Mouse (Mus musculus) hindlimb bud, embryonic 11.5 days (tissue): ENCODE results near the gene Stk40.

Experiments
- DNase-seq: peaks from one replicate; pipeline ENCODE4 v3.0.0-alpha.2; 2012; ENCODE audit warnings: low read depth, low spot score; ENCODE audit errors: extremely low spot score

Gene Stk40

DNA sequence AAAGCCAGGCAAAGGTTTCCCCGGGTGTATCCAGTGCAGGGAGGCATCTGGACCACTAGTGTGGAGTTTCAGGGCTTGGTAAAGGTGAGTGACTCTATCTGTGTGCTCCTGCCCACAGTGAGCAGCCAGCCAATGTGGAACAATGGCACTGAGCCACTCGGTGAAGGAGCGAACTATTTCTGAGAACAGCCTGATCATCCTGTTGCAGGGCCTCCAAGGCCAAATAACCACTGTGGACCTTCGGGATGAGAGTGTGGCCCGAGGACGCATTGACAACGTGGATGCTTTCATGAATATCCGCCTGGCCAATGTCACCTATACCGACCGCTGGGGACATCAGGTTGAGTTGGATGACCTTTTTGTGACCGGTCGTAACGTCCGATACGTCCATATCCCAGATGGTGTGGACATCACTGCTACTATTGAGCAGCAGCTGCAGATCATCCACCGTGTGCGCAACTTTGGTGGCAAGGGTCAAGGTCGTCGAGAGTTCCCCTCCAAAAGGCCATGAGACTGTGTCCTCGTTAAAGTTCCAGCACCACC, 6.0 kb upstream of the Stk40 start:
- DNase-seq, result no peak

DNA sequence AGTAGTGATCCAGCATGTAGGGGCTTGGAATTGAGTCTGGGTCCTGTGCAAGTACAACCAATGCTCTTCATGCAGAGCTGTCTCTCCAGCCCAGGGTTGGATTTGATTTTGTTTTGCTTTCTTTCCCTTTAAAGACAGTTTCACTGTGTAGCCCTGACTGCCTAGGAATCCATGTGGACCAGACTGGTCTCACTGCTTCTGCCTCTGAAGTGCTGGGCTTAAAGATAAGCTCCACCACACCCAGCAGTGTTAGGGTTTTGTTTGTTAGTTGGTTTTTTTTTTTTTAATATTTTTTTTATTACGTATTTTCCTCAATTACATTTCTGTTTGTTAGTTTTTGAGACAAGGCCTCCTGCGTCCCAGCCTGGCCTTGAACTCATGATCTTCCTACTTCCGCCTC, 4.4 kb upstream of the Stk40 start:
- no peak for DNase-seq

DNA sequence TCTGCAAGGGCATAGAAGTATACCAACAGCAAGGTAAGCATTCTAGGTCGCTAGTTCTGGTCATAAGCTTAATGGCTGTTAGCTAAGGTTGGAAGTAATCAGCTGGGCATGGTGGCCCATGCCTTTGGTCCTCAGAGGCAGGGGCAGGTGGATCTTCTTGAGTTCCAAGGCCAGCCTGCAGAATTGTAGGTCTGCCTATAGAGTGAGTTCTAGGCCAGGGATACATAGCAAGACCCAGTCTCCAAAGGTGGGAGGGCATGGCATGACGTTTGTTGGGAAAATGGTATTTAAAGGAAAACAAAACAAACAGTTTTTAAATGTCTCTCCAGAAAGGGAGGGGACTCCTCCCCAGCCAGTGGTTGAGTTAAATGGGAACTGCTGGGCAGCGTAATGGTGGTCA, 3.0 kb upstream of the Stk40 start:
- no peak for DNase-seq

DNA sequence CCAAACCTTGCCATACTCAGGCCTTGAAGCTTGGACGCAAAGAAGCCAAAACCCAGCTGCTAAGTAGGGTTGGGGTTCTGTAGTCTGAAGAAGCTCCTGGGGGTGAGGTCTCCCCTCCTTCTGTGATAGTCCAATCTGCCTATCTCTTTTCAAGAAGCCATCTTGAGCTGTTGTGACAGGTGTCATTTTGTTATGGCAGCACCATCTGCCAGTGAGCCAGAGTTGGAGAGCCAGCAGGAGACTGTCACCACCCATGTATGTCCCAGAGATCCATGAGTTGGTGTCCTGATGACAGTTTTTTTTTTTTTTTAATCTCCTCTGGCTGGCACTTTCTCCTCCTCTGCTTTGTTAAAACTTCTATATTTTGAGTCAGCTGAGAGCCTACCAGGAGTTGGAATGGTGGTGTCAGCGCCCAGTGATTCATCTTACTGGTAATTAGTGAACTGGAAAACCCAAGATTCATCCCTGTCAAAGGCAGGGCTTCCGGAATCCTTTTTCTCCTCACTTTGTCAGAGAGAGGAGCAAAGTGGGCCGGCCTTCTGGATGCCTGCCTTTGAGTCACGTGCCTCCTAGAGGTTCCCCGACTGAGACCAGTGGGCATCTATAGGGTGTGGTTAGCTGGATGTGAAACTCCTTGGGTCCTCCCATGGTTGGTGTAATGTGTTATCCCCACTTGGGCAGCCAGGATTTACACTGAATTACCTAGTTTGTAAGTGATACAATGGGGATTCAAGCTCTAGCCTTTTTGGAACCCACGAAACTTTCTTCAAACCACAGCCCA, 1.5 kb upstream of the Stk40 start:
- no peak for DNase-seq

DNA sequence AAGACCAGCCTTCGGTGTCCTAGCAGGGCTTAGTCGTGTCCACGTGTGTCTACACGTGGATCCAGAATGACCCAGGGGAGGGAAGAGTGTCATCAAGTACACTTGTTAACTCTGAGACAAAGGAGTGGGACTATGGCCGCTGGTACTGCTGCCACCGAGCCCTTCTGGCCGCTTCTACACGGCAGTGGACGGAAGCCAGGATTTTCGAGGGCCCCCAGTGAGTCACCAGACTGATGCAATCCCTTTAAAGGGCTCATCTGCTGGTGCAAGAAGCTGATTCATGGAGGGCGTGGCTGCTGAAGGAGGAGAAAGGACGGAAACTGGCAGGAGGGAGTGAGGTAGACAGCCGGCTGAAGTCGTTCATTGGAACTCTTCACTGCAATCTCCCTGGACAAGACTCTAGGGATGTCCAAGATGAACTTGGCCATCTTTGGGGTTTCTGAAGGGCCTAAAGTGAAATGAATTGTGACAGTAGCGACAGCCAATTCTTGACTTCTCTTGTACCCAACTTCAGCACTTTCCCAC, 638 bp upstream of the Stk40 start:
- no peak for DNase-seq

DNA sequence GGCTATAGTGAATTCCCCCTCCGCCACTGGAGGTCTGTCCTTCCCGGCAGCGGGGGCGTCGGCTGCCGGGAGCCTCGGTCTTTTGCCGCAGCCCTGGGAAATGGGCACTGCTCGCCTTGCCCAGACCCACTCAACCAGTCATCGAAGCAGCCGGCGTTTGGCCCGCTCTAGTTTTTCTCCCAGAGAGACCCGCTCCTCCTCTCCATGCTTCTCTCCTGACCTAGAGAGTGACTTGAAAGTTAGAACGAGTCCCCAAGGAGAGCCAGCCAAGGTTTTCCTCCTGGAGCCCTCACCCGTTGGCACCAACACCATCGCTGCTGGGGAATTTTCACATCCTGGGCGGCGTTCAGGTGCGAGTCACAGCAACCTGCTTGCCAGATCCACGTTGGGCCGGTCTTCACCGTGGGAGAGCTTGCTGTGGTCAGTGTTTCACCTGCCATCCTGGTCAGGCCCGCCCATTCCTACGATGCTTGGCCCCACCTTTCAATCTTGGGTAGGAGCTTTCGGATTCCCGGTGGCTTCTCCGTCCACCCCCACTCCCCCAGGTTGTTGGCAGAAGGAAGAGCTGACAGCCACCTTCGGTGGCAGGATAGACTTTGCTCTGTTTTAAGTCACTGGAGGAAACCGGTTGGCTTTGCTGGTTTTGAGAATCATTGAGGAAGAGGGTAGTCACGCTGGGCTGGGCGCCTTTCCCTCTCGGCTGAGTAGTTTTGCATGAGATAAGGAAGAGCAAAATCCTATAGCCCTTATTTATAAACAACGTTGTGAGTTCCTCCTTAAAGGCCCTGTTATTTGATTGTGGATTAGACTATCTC, 711 bp downstream of the Stk40 start:
- DNase-seq, result no peak

DNA sequence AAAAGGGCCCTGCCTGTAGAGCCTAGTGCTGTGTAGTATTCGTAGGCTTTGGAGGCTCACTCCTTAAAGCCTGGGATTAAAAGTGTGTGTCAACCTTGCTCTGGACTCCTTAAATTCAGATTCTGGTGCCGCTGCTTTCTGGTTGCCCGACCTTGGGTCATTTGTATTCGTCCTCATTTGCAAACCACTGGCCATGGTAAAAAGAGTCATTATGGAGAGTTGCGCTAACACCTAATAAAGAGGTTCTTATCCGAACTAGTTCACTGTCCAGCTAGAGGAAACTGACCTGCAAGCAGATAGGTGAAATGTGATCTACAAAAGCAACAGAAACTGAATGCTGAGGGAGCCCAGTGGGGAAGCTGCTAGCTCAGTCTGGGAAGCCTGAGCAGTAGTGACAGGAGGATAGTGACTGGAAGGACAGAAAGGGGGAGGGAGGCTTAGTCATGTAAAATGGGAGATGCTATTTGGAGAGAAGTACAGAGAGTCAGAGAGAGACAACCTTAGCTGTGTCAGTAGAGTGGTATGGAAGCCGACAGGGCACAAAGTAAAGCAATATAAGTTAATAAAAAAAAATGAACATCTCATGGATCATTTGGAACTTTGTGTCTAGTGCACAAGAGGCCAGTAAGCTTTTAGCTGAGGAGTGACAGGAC, 1.5 kb downstream of the Stk40 start:
- no peak for DNase-seq

DNA sequence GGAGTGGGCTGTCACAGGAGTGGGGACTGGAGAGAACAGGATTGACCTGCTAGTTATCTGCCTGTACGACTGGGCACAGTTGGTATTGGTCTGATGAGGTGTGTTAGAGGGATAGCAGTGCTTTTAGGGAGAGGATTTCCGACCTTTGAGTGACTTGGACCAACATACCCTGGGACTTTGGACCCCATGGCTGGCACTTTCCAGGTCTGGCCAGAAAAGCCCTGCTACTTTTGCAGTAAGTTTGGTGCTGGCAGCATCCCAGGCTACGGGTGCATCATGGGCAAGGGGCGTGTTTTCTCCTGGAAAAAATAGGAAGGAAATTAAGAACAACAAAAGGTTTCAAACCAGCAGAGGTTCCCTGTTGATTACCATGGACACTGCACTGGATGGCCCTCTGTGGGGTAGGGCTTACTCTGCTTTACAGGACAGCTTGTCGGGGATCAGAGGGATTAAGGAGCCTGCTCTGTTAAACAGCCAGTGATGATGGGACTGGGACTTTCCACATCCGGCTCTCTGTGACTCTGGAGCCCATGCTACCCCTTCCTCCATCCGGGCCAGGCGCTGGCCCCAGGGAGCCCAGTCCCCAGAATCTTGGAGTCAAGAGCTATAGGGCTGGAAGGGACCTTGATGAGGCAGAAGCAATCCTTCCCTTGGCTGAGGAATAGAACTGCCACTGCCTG, 4.4 kb downstream of the Stk40 start:
- no peak for DNase-seq

DNA sequence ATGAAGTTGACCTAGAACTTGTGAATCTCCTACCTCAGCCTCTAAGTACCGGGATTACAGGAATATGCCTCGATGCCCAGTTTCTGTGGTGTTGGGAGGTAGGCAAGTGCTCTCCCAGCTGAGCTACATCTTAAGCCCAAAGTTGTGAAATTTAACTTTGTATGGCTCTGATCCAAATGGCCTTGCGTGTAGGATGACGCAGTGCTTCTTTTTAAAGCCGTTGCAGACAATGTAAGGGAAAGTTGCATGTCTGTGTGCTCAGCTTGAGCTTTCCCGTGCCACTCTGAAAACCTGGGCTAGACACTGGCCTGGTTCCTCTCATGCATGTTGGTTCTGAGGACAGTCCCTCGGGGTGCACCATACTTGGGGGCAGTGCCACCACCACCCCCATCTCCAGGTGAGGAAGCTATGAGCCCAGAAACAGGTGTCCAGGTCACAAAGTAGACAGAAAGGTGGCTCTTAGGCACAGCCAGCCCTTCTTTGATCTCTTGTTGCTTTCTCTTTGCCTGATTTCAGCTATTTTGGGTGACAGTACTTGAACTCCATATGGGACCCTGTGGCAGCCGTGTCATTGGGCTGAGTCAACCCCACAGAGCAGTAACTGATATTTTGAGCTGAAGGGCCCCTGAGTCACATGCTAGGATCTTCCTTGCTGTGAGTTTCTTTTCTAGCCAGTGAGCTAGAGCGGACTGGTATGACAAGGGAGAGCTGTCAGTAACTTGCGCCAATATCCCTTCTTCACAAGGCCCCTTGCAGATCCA, 6.0 kb downstream of the Stk40 start:
- no peak for DNase-seq

DNA sequence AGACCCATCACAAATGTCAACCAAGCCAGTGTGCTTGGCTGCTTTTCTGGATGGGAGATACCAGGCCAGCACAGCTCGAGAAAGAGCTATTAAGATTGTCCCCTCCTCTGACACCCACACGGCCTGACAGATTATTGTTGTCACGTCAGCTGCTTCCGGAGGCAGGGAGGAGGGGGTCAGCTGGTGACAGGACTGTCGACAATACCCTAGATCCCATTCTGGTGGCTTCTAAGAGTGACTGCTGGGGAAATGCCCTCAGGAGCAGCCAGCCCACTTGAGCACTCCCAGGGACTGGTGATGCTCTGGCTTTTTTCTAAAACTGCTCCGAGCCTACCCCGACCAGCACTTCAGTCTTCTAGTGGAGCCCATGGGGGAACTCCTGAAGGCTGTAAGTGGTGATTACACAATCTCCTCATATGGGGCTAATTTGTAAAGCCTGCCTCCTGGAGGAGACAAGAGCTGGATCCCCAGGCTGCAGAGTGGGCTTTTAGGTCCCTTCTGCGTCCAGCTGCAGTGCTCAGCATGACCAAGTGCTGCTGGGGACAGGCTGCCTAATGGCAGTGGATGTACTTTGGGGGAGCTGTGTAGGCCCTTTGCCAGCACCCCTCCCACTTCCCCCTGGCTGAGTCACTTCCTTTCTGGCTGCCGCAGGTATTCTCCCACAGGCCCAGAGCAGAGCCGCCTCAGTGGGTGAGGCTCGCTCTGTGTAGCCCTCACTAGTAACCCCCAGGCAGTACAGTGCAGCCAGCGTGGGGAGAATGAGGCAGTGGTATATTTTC, 6.8 kb downstream of the Stk40 start:
- no peak for DNase-seq

DNA sequence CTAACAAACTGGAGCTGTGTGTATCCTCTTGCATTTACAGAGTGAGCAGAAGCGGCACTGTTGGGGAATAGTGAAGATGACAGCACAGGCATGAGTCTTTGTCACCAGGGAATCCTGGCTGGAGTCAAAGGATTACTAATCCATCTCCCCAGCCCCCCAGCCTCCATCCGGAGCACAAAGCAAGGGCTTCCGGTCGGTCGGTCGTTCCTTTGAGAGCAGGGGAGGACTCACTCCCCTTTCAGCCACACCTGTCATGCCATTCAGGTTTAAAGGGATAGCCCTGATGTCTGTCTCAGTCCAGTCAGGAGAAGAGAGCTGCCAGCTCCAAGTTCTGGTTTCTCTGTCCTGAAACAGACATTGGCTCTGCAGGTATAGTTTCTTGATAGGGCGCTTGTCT, 7.4 kb downstream of the Stk40 start:
- no peak for DNase-seq

DNA sequence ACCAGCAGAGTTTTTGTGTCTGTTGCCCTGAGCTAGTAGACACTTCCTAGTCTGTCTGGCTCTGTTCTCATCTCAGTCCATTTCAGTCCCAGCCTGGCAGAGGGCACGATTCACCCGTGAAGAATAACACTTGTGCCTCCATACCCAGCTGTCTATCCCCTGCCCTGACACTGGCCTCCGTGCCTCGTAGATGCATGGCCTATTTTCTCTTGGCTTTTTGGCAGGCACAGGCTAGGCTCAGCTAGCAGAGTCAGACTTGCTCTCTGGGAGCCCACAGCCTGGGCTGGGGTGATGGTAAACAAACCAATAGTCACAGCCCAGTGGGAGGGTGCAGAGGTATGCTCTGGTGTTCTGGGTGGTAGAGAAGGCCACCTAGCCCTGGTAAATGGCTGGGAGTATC, 9.5 kb downstream of the Stk40 start:
- DNase-seq, result no peak

DNA sequence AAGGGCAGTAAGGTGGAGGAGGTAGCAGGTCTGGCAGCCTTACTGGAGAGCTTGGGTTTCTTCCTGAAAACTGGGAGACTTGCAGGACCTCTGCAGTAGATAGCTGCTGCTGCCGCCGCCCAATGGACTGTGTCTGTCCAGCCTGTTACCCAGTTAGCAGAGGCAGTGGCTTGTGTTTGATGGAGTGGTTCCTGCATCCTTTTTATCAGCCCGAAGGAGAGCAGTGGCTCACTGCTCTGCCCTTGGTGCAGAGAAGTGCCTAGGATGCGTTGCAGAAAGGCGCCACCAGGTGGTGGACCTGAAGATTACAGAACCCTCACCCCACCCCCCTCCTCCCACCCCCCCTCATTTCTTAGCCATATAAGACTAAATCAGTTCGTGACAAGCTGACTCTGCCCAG, 10.2 kb downstream of the Stk40 start:
- no peak for DNase-seq

DNA sequence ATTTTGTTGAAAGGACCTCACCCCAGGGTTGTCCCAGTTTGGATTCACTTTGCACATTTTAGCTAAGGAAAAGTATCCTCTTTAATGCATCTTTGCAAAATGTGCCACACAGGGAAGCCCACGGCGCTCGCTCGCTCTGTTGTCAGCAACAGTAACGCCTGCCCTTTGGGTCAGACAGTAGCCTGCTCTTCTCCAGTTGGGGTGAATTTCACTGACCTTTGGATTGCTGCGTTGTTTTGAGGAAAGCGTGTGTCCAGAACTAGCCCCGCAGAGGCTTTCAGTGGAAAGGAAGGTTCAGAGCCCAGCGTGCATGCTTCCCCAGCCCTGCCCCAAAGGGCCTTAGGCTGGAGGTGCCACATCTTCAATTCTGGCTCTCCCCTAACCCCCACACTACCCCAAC, 11.7 kb downstream of the Stk40 start:
- DNase-seq, result no peak

DNA sequence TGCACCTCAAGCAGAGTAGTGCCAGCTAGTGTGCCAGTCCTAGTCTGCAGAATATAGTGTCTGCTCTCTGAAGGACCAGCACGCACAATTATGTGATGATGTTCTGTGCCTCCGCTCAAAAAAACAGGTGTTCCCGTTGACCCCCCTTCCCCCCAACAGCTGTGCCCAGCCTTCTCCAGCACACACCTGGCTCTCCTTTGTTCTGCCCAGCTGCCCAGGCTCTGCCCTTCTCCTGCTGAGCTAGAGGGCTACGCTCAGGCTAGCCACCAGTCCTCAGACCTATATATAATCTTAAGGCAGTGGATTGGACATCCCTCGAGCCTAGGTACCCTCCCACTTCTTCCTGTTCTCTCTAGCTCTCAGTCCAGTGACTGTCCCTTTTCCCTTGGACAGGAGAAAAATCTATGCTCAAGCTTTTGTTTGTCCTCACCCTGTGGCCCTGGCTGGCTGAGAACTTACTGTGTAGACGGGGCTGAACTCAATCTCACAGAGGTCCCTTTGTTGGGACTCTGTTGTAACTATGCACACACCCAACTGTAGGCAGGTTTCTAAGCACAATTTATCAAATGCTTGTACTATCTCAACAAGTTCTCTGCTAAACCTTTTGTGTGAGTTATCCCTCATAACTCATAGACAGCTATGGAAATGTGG, 12.2 kb downstream of the Stk40 start:
- no peak for DNase-seq

DNA sequence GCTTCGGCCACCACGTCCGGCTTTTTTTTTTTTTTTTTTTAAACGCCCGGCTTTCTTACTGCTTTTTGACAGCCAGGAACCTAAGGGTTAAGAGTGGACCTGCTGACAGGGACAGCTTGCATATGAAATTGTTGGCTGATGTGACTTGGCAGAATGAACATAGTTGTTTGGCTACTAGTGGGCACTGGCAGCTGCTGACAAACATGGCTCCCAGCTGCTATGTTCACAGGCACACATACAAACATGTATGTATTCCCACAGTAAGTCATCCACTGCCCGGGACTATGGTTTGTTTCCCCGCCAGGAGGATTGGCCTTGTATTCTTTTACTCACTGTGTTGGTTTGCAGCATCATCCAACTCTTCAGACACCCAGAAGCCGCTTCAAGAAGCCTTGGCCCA, 13.4 kb downstream of the Stk40 start:
- DNase-seq, result no peak

DNA sequence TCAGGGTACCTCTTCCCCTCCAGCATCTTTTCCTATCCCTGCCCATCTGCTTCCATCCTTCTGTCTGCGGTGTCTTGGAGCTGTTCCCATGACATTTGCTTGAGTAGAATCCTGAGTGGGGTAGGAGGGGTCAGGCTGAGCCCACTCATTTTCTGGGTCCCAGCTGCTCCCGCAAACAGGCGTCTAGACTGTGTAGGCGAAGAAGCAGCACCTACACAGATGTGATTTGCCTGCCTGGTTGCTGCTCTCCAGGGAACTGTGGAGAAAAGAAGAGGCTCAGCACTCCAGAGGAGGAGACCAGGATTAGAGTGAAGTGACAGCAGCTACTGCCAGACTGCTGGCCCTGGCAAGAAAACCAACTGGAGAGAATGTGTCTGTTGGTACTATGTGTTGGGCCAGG, 14.9 kb downstream of the Stk40 start:
- DNase-seq, result no peak

DNA sequence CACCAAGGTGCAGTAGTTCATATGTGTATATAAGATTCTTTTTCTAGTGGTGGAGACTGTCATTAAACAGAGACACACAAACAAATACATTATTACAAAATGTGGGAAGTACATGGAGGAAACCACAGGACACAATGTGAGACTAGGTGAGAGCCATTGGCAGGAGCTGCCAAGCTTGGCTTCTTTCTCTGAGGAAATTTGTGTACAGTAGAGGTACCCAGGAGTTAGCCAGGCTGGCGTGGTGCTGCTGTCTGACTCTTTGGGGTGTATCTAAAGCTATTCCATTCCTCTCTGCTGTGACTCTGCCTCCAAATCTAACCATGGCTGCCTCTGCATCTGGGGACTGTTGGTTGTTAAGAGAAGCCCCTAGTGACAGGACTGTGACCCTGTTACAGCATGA, 15.3 kb downstream of the Stk40 start:
- no peak for DNase-seq

DNA sequence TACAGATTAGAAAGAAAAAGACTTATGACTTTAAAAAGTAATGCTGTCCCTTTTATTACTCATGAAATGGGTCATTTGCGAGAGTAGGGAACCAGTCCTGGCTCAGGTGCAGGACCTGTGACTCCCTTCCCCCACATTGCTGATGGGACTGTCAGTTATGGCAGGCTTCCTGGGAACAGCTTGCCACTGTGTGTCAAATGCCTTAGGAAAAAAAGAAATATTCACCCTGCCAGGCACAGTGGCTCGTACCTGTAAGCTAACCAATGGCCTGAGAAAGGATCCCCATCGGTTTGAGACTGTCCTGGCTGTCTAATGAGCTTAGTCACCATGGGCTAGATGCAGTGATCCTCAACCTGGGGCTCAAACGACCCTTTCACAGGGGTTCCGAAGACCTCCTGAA, 16.3 kb downstream of the Stk40 start:
- DNase-seq, result no peak
